ENCODE assay signal across 9 mouse cellular contexts in the genomic region with DNA sequence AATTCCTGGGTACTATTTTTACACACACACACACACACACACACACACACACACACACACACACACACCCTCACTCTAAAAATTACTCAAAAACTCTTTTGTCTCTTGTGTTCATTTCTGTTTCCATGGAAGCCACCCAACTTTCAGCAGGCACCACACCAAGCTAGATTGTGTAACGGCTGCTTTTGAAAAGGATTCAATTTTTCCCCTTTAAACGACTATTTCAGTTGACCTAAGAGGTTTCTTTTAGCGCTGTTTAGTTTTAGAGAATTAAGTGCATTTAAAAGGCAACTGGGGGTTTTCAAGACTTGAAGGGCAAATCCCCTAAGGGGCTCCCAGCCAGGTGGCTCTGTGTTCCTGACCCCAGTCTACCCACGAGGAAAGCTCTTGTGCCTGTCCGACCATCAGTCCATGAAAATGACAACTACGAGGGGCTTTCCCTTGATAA.
A peak's percentile ranks its signal among the peaks of the same experiment; 100 is the strongest.
DNase-seq lines count a peak whose midpoint lies in the region.
"Had no signal": no experiment of that assay in that cellular context is flagged by ENCODE, and none has a peak within 500 bp of the region (broad histone marks: within the 10 kb centered on the region; RNA-seq: fewer than 3 reads in every experiment).

No protein-coding gene starts in this region.

- intact Hi-C loops in heart, postnatal 25 days (cut with DNase I) = loop anchor here (2.0 kb wide), 1 partner anchor 14 kb away; no protein-coding TSS in a partner anchor

- peak; percentile 43 for DNase-seq in adrenal gland, adult 2 months
- DNase-seq in adrenal gland, postnatal 4 days (ENCODE audit: low spot score in 2 of 2) = no peak
- DNase-seq in brain, adult 2 months (ENCODE audit: low read depth, low spot score) = peak; percentile 86
- DNase-seq in heart, postnatal 25 days (ENCODE audit: low spot score) = peak; percentile 51
- peak; percentile 74 for DNase-seq in lung, postnatal 10 days
- no peak for DNase-seq in yolk sac, embryonic 10.5 days (ENCODE audit: low spot score)
- DNase-seq in neural tube, embryonic 10.5 days (ENCODE audit: extremely low spot score, low spot score) = no peak
- DNase-seq in kidney, postnatal 14 days = no peak
- DNase-seq: adrenal gland, postnatal 36 days had no signal

Comparison
In these comparisons a context has a peak if more than half of its experiments do, and no peak if none do; other contexts are left out.
1. DNase-seq: peak in adrenal gland, adult 2 months (single experiment), brain, adult 2 months (single experiment), heart, postnatal 25 days (single experiment) and lung, postnatal 10 days (single experiment); none in adrenal gland, postnatal 4 days (0 of 2), yolk sac, embryonic 10.5 days (single experiment), neural tube, embryonic 10.5 days (single experiment) and kidney, postnatal 14 days (single experiment).